11 mouse cellular contexts compared by ENCODE assay signal in genomic region chr15:102683670-102684069, GRCm38 (mm10). TPM values are rescaled to one million over a fixed set of nuclear protein-coding genes. Genes with fewer than 3 reads are reported as not detected.
DNase-seq lines count a peak whose midpoint lies in the region; ATAC-seq lines count a peak whose summit lies in the region.
"Had no signal": no experiment of that assay in that cellular context is flagged by ENCODE, and none has a peak within 500 bp of the region (broad histone marks: within the 10 kb centered on the region; RNA-seq: fewer than 3 reads in every experiment).

No protein-coding gene starts in this region.

- H3K4me2 ChIP-seq in hindbrain, embryonic 11.5 days (replicated peaks; ENCODE audit: low read depth, low read length) = no peak overlapping the region

- no peak for ATAC-seq in hindbrain, embryonic 11.5 days (ENCODE audit: low FRiP score)

- no peak overlapping the region for H3K4me3 ChIP-seq in hindbrain, embryonic 11.5 days (ENCODE audit: low read depth, low read length)
- H3K4me3 ChIP-seq in hindbrain, embryonic 10.5 days = no peak overlapping the region

- peak; percentile 43 for DNase-seq in hindbrain, embryonic 11.5 days (ENCODE audit: low spot score)
- no peak for DNase-seq in hindbrain, embryonic 10.5 days (ENCODE audit: low spot score)
- peak; percentile 21 for DNase-seq in thymus, postnatal 4 days
- no peak for DNase-seq in thymus, adult 18-20 months
- DNase-seq in c-Kit-positive CD71-negative TER-119-negative erythroid progenitor cells, embryonic 14.5 days (ENCODE audit: low read depth) = peak; percentile 28
- no peak for DNase-seq in neural tube, embryonic 10.5 days (ENCODE audit: extremely low spot score, low spot score)
- DNase-seq in left cerebral cortex, adult 11 months (ENCODE audit: low spot score) = no peak
- DNase-seq: heart, postnatal 4 days; layer of hippocampus, adult 9-11 months; thymus, postnatal 14 days had no signal

- H3K9me3 ChIP-seq in hindbrain, embryonic 11.5 days (ENCODE audit: control insufficient read depth, low read length) = no peaks in the 10 kb centered on the region
- no peaks in the 10 kb centered on the region for H3K9me3 ChIP-seq in hindbrain, embryonic 10.5 days

- no peaks in the 10 kb centered on the region for H3K4me1 ChIP-seq in hindbrain, embryonic 11.5 days (replicated peaks; ENCODE audit: control insufficient read depth, insufficient read depth, low read length)
- H3K4me1 ChIP-seq in hindbrain, embryonic 10.5 days (replicated peaks) = peaks cover 17% of the 10 kb centered on the region

- H3K9ac ChIP-seq in hindbrain, embryonic 11.5 days (ENCODE audit: low read depth, low read length) = no peak overlapping the region

- no peaks in the 10 kb centered on the region for H3K36me3 ChIP-seq in hindbrain, embryonic 11.5 days (ENCODE audit: control insufficient read depth, insufficient read depth, low read length)
- H3K36me3 ChIP-seq in hindbrain, embryonic 10.5 days = no peaks in the 10 kb centered on the region

- 0% methylated on average over 1 of the region's 1 CpGs for WGBS in hindbrain, embryonic 11.5 days
- 10% methylated on average over 1 of the region's 1 CpGs for WGBS in hindbrain, embryonic 10.5 days

- no peak overlapping the region for H3K27ac ChIP-seq in hindbrain, embryonic 11.5 days (ENCODE audit: low read depth, low read length)
- no peak overlapping the region for H3K27ac ChIP-seq in hindbrain, embryonic 10.5 days

- no peaks in the 10 kb centered on the region for H3K27me3 ChIP-seq in hindbrain, embryonic 11.5 days (ENCODE audit: control insufficient read depth, insufficient read depth, low read length)
- H3K27me3 ChIP-seq in hindbrain, embryonic 10.5 days (ENCODE audit: insufficient read depth, poor library complexity, severe bottlenecking) = peaks cover 34% of the 10 kb centered on the region

RNA-seq across cellular contexts. Expression of gene Atp5g2, which starts 11.5 kb away (rescaled TPM):
- 57.6 and 66.0 TPM in 2 replicates for polyA plus RNA-seq in hindbrain, embryonic 11.5 days (2014; fragmentation: Nextera tagmentation; extraction: Ambion mirVana)
- polyA plus RNA-seq in hindbrain, embryonic 10.5 days (2016; fragmentation: Nextera tagmentation; extraction: Ambion mirVana) = 63.3 and 73.4 TPM in 2 replicates

RNA-seq across cellular contexts. Expression of gene Calcoco1, which starts 38.3 kb away (rescaled TPM):
- polyA plus RNA-seq in hindbrain, embryonic 11.5 days (2014; fragmentation: Nextera tagmentation; extraction: Ambion mirVana) = 26.2 and 30.1 TPM in 2 replicates
- 32.1 and 38.5 TPM in 2 replicates for polyA plus RNA-seq in hindbrain, embryonic 10.5 days (2016; fragmentation: Nextera tagmentation; extraction: Ambion mirVana)

RNA-seq across cellular contexts. Expression of gene Atf7, which starts 58.4 kb away (rescaled TPM):
- 14.7 and 15.5 TPM in 2 replicates for polyA plus RNA-seq in hindbrain, embryonic 11.5 days (2014; fragmentation: Nextera tagmentation; extraction: Ambion mirVana)
- polyA plus RNA-seq in hindbrain, embryonic 10.5 days (2016; fragmentation: Nextera tagmentation; extraction: Ambion mirVana) = 17.5 and 20.4 TPM in 2 replicates

RNA-seq across cellular contexts. Expression of gene Gm28047, which starts 58.8 kb away (rescaled TPM):
- 0.93 TPM in 1 of 2 replicates, not detected in the other for polyA plus RNA-seq in hindbrain, embryonic 11.5 days (2014; fragmentation: Nextera tagmentation; extraction: Ambion mirVana)
- not detected in 2 replicates for polyA plus RNA-seq in hindbrain, embryonic 10.5 days (2016; fragmentation: Nextera tagmentation; extraction: Ambion mirVana)
- polyA plus RNA-seq: frontal cortex, adult 2 months had no signal

Comparison
In these comparisons a context has a peak if more than half of its experiments do, and no peak if none do; other contexts are left out.
1. DNase-seq: peak in hindbrain, embryonic 11.5 days (single experiment), thymus, postnatal 4 days (single experiment) and c-Kit-positive CD71-negative TER-119-negative erythroid progenitor cells, embryonic 14.5 days (single experiment); none in hindbrain, embryonic 10.5 days (single experiment), thymus, adult 18-20 months (0 of 2), neural tube, embryonic 10.5 days (single experiment) and left cerebral cortex, adult 11 months (single experiment).